Mouse (Mus musculus) brain, embryonic 14.5 days (tissue): ENCODE data around the gene Gm4981. TPM values are rescaled to one million over a fixed set of nuclear protein-coding genes. Genes with fewer than 3 reads are reported as not detected.
"Not testable (repeated sequence)": the region's sequence is repeated elsewhere in the genome, so short reads cannot be mapped to it uniquely, and the experiment has no call there.

ENCODE experiments used
- DNase-seq: peaks from one replicate; pipeline ENCODE4 v3.0.0-alpha.2; 2011; ENCODE audit warnings: low read depth
- CTCF ChIP-seq: fragments of 200-500 bp; IDR thresholded peaks from 2 replicates; pipeline ENCODE4 v1.5.1; 2012; ENCODE audit warnings: inconsistent platforms, mild to moderate bottlenecking, moderate library complexity, borderline replicate concordance; ENCODE audit not compliant: insufficient read depth, insufficient read length; ENCODE audit errors: extremely low read depth
- POLR2A ChIP-seq: fragments of 200-500 bp; IDR thresholded peaks from 2 replicates; pipeline ENCODE4 v1.6.1; 2012; ENCODE audit warnings: mild to moderate bottlenecking, inconsistent platforms, borderline replicate concordance; ENCODE audit not compliant: poor library complexity, insufficient read depth, insufficient read length, severe bottlenecking; ENCODE audit errors: extremely low read depth
- polyA plus RNA-seq: library from polyadenylated mRNA; depleted of rRNA; stranded (reverse); fragments of >200 nt; gene quantifications from 2 replicates; pipeline ENCODE4 v1.2.3, GENCODE M21; 2012; rRNA removed

Gene Gm4981
- polyA plus RNA-seq: not detected in 2 replicates

GRCm38 (mm10) chr10:58236613-58237012 is at the start of gene Gm4981:
Gm4981 (minus strand) TSS chr10:58236701.
- TF ChIP-seq CTCF (no peak), POLR2A (no peak)

DNA sequence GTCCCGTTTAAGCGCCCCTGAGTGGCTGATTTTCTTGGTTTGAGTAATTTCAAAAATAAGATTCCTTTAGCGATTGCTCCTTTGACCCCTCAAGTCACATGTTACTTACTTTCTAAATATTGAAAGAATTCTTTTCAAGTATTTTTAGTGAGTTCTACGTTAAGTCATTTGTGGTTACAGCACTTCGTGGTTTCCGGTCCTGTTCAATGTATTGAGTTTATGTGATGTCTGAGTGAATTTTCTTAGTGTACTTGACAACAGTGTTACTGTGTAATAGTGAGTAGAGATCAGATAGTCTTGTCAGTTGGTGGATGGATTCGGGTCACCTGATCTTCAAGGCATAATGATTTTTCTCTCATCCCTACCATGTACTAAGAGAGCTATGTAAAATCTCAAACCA is 45.7 kb upstream of the Gm4981 start:
- DNase-seq: no peak
- no peak for TF ChIP-seq CTCF

More at GRCm38 (mm10) chr10:58236613-58237012, at the start of gene Gm4981:
- no peak for DNase-seq

GRCm38 (mm10) chr10:58258466-58258865 is 22.0 kb upstream of the Gm4981 start:
- no peak for TF ChIP-seq CTCF
- no peak for TF ChIP-seq POLR2A
- peak; percentile 11 for DNase-seq

- TF ChIP-seq CTCF (no peak), POLR2A (no peak)
- DNase-seq: peak; percentile 26
Observed at GRCm38 (mm10) chr10:58255954-58256353, 19.5 kb upstream of the Gm4981 start.

DNA sequence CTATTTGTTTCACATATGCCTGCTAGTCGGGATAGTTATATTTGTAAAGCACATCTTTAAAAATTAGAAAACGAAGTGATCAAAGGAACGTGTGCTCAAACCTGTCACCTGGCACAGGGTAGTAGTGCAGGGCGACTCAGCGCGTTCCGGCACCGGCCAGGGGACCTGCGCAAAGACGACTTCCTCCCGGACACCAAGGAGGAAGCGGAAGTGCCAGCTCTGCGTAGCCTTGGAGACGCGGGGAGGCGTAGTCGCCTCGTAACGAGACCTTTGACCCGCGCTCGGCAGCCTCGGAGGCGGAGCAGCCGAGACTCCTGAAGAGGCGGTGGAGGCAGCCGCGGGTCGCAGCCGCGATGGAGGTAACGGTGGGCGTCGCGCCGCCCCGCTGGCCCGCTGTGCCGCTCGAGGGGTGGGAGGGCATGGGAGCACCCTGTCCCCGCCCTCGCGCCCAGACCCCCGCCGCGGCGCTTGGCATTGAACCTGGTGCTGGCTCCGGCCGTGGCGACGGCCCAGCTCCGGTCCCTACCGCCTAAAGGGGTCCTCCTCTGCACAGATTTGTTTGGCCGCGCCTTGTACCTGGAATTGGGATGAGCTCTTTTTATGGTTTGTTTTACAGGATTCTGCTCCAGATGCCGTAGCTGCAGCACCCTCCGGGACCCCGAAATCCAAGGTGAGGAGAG is 18.9 kb upstream of the Gm4981 start, which contains the start of gene Gcc2:
Gene Gcc2, plus strand, starts transcription at position 285 of the 680 bp plus-strand sequence.
- DNase-seq: peak; percentile 98
- TF ChIP-seq POLR2A: peak; percentile 51
- no peak for TF ChIP-seq CTCF

DNA sequence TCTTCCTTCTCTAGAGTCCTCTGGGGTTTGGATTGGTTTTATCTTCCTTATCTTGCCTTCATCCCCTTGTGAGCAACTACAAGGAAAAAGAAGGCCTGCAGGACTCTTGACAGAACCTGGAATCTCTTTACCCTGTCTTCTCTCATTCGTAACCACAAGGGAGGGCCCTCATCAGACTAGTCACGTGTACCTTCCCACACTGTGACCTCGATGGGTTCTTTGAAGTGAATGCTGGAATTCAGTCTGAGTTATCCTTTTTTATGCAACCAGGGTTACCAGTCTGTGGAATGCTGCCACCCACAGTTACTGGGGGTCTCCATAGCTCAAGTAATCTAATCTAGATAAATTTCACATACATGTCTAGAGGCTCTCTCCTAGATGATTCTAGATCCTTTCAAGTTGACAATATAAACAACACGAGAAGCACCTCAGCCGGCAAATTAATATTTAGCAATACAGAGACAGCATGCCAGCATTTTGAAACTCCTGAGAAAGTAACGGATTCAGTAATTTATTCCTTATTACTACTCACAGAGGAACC is 18.2 kb upstream of the Gm4981 start:
- TF ChIP-seq POLR2A (no peak), CTCF (no peak)
- DNase-seq: peak; percentile 18

- DNase-seq: no peak
- no peak for TF ChIP-seq POLR2A
- TF ChIP-seq CTCF: no peak
Observed at GRCm38 (mm10) chr10:58249535-58249934, 13.0 kb upstream of the Gm4981 start.

- DNase-seq: peak; percentile 31
Observed at GRCm38 (mm10) chr10:58238984-58239740, 2.7 kb upstream of the Gm4981 start.

GRCm38 (mm10) chr10:58234985-58235384 is 1.5 kb downstream of the Gm4981 start:
- DNase-seq: not testable (repeated sequence)

GRCm38 (mm10) chr10:58233740-58234121 is 2.8 kb downstream of the Gm4981 start:
- not testable (repeated sequence) for DNase-seq

GRCm38 (mm10) chr10:58233054-58233739 is 3.3 kb downstream of the Gm4981 start:
- DNase-seq: not testable (repeated sequence)

DNA sequence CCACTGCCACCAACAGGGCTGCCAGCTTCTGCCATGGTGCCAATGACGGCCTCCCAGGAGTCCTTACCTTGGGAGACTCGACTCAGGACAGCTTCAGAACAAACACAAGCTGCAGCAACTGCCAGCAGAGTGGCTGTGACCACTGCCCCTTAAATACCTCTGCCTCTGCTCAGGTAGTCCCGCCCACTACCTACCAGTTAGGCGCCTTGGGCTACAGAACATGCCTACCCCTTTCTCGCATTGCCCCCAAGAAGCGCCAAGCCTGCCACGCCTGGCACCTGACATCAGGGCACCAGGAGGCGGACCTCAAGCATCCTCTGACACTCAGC is 3.9 kb downstream of the Gm4981 start, which contains the start of gene Duxf3:
Gene Duxf3, minus strand, starts transcription at position 35 of the 329 bp plus-strand sequence.
- DNase-seq: not testable (repeated sequence)

GRCm38 (mm10) chr10:58231779-58232640 is 4.5 kb downstream of the Gm4981 start:
- DNase-seq: peak; percentile 52

DNA sequence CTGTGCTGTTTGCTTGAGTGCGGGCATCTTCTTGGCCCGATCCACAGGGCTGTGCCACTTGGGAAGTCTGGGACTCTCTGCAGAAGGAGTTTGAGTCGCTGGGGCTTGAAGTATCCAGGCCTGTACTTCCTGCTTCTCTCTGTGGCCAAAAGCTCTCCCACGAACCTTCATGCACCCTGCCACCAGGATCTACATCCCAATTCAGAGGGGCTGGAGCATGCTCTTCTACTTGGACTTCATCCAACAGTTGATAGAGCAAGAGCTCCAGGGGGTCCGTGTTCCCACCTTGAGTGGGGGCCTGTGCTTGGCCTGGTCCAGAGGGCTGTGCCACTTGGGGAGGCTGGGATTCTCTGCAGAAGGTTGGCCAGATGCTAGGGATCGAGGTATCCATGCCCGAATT is 5.4 kb downstream of the Gm4981 start:
- DNase-seq: not testable (repeated sequence)

GRCm38 (mm10) chr10:58230021-58230420 is 6.5 kb downstream of the Gm4981 start:
- not testable (repeated sequence) for DNase-seq

GRCm38 (mm10) chr10:58227798-58228197 is 8.7 kb downstream of the Gm4981 start:
- DNase-seq: not testable (repeated sequence)

DNA sequence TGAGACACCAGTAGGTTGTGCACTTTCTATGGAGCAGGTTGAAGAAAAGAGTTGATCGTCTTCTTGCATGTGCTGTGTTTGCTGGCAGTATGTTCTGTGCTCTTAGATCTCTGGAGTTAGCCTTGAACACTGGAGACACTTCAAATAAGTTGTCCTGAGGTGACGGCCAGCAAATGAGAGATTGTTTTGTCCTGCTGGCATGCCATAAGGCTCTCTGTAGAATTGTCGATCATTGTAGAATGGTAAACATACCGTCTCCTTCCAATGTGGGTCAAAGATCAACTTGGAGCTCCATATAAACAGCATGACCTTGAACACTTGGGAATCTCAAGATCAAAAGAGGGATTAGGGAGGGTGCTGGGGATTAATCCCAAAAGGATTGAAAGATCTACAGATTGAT is 10.1 kb downstream of the Gm4981 start:
- peak; percentile 29 for DNase-seq
